13 mouse cellular contexts compared by ENCODE assay signal in genomic region chr2:145797851-145798250, GRCm38 (mm10).
DNase-seq lines count a peak whose midpoint lies in the region; ATAC-seq lines count a peak whose summit lies in the region.
"Had no signal": no experiment of that assay in that cellular context is flagged by ENCODE, and none has a peak within 500 bp of the region (broad histone marks: within the 10 kb centered on the region; RNA-seq: fewer than 3 reads in every experiment).

No protein-coding gene starts in this region.

- H3K4me2 ChIP-seq in heart, embryonic 12.5 days, result no peak overlapping the region
- no peak overlapping the region for H3K4me2 ChIP-seq in heart, embryonic 11.5 days
- H3K4me2 ChIP-seq in liver, embryonic 13.5 days, result no peak overlapping the region
- H3K4me2 ChIP-seq: liver, embryonic 15.5 days; midbrain, embryonic 11.5 days had no signal

- DNase-seq in 3T3-L1 (ENCODE audit: low read depth, low spot score) (peak; percentile 9), MN1 (ENCODE audit: low spot score) (no peak)
- DNase-seq in liver, embryonic 13.5 days, result no peak
- no peak for DNase-seq in right cerebral cortex, postnatal 10 days (ENCODE audit: low spot score in 2 of 2)
- no peak for DNase-seq in T-cell, adult 2 months (ENCODE audit: low spot score)
- DNase-seq: cerebellum, postnatal 25 days; heart, postnatal 36 days; layer of hippocampus, adult 9-11 months had no signal

- H3K9me3 ChIP-seq in heart, embryonic 12.5 days (replicated peaks), result no peaks in the 10 kb centered on the region
- no peaks in the 10 kb centered on the region for H3K9me3 ChIP-seq in heart, embryonic 11.5 days (replicated peaks; ENCODE audit: control insufficient read depth, low read length)
- no peaks in the 10 kb centered on the region for H3K9me3 ChIP-seq in liver, embryonic 13.5 days (replicated peaks)
- H3K9me3 ChIP-seq: liver, embryonic 15.5 days had no signal

- H3K27ac ChIP-seq in heart, embryonic 12.5 days (ENCODE audit: poor library complexity, severe bottlenecking), result peak overlapping the region; percentile 14; the same call in 1 of the 2 replicates
- no peak overlapping the region for H3K27ac ChIP-seq in heart, embryonic 11.5 days (ENCODE audit: low read depth, low read length)
- H3K27ac ChIP-seq in brown adipose tissue, adult 24 weeks (replicated peaks; ENCODE audit: low read depth, low read length), result 0 out of 2 replicates have a peak overlapping the region, but pooled peaks have one; percentile 5
- H3K27ac ChIP-seq in liver, embryonic 13.5 days, result no peak overlapping the region
- H3K27ac ChIP-seq: liver, embryonic 15.5 days had no signal

- peaks cover 30% of the 10 kb centered on the region for H3K4me1 ChIP-seq in heart, embryonic 12.5 days (replicated peaks)
- 0 out of 2 replicates have a peak, but pooled peaks cover 3% of the 10 kb centered on the region for H3K4me1 ChIP-seq in heart, embryonic 11.5 days (ENCODE audit: control insufficient read depth, insufficient read depth, low read length)
- H3K4me1 ChIP-seq in brown adipose tissue, adult 24 weeks (ENCODE audit: control insufficient read depth, insufficient read depth, insufficient read length, low read length), result peaks cover 8% of the 10 kb centered on the region; the same call in 1 of the 2 replicates
- no peaks in the 10 kb centered on the region; the same call in 1 of the 2 replicates for H3K4me1 ChIP-seq in liver, embryonic 13.5 days (replicated peaks)
- H3K4me1 ChIP-seq: liver, embryonic 15.5 days had no signal

- H3K36me3 ChIP-seq in heart, embryonic 12.5 days, result peaks cover 35% of the 10 kb centered on the region
- H3K36me3 ChIP-seq in heart, embryonic 11.5 days (ENCODE audit: control insufficient read depth, insufficient read depth, low read length), result peaks cover 5% of the 10 kb centered on the region; the same call in 1 of the 2 replicates
- H3K36me3 ChIP-seq in liver, embryonic 13.5 days, result no peaks in the 10 kb centered on the region
- H3K36me3 ChIP-seq: liver, embryonic 15.5 days had no signal

- no peak for ATAC-seq in heart, embryonic 12.5 days (ENCODE audit: insufficient number of reproducible peaks, low FRiP score)
- no peak for ATAC-seq in heart, embryonic 11.5 days (replicated peaks; ENCODE audit: insufficient number of reproducible peaks, low FRiP score, low TSS enrichment)
- 0 out of 2 replicates have a peak, but pooled peaks have one; percentile 41 for ATAC-seq in liver, embryonic 13.5 days (ENCODE audit: low read depth)

- 45% methylated on average over 1 of the region's 1 CpGs for WGBS in heart, embryonic 12.5 days
- WGBS in heart, embryonic 11.5 days (ENCODE audit: insufficient replicate concordance), result 65% methylated on average over 1 of the region's 1 CpGs
- 5% methylated on average over 1 of the region's 1 CpGs for WGBS in liver, embryonic 13.5 days (ENCODE audit: insufficient replicate concordance)

- H3K4me3 ChIP-seq in heart, embryonic 12.5 days, result no peak overlapping the region
- no peak overlapping the region for H3K4me3 ChIP-seq in heart, embryonic 11.5 days (ENCODE audit: low read depth, low read length)
- no peak overlapping the region for H3K4me3 ChIP-seq in brown adipose tissue, adult 24 weeks (ENCODE audit: insufficient read depth, low read depth, low read length)
- no peak overlapping the region for H3K4me3 ChIP-seq in liver, embryonic 13.5 days (replicated peaks)
- H3K4me3 ChIP-seq: liver, embryonic 15.5 days had no signal

- no peak overlapping the region for H3K9ac ChIP-seq in heart, embryonic 12.5 days
- H3K9ac ChIP-seq in heart, embryonic 11.5 days (ENCODE audit: low read depth, low read length), result no peak overlapping the region
- no peak overlapping the region for H3K9ac ChIP-seq in liver, embryonic 13.5 days
- H3K9ac ChIP-seq: liver, embryonic 15.5 days had no signal

- H3K27me3 ChIP-seq in heart, embryonic 12.5 days (replicated peaks), result no peaks in the 10 kb centered on the region
- no peaks in the 10 kb centered on the region for H3K27me3 ChIP-seq in heart, embryonic 11.5 days (ENCODE audit: control insufficient read depth, insufficient read depth, low read length)
- no peaks in the 10 kb centered on the region for H3K27me3 ChIP-seq in liver, embryonic 13.5 days
- H3K27me3 ChIP-seq: liver, embryonic 15.5 days had no signal

Comparison
In these comparisons a context has a peak if more than half of its experiments do, and no peak if none do; other contexts are left out.
1. H3K27ac ChIP-seq: peak in heart, embryonic 12.5 days (single experiment) and brown adipose tissue, adult 24 weeks (single experiment); none in heart, embryonic 11.5 days (single experiment) and liver, embryonic 13.5 days (single experiment).